In the genomic region with DNA sequence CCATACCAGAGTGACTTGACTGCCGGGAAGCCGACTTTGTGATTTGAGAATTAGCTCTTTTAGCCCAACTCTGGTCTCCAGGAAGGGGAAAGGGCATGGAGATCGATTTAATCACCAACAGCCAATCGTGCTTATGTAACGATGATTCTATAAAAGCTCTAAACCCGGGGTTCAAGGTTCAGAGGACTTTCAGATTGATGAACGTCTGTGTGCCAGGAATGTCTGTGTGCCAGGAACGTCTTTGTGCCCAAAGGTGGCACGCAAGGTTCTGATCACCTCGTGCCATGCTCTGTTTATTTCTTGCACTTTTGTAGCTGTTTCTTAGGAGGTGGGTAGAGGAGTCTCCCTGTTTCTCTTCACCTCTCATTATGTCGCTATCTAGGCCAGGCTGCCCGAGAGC, we compare ENCODE assay signal across 25 mouse cellular contexts. TPM values are rescaled to one million over a fixed set of nuclear protein-coding genes. Genes with fewer than 3 reads are reported as not detected.
"Had no signal": no experiment of that assay in that cellular context is flagged by ENCODE, and none has a peak within 500 bp of the region (broad histone marks: within the 10 kb centered on the region; RNA-seq: fewer than 3 reads in every experiment).

No protein-coding gene starts in this region.

- H3K4me3 ChIP-seq: intestine, embryonic 15.5 days; left cerebral cortex, adult 2 months; liver, embryonic 12.5 days; liver, embryonic 15.5 days; lung, embryonic 15.5 days; megakaryocyte, embryonic 14.5 days; midbrain, embryonic 10.5 days; midbrain, embryonic 13.5 days; myocyte; neural tube, embryonic 13.5 days had no signal

- H3K27ac ChIP-seq: intestine, embryonic 15.5 days; left cerebral cortex, adult 2 months; liver, embryonic 12.5 days; liver, embryonic 15.5 days; lung, embryonic 15.5 days; midbrain, embryonic 10.5 days; midbrain, embryonic 13.5 days; neural tube, embryonic 13.5 days; stomach, postnatal 0 days had no signal

- H3K9ac ChIP-seq: intestine, embryonic 15.5 days; liver, embryonic 12.5 days; liver, embryonic 15.5 days; lung, embryonic 15.5 days; midbrain, embryonic 13.5 days; neural tube, embryonic 13.5 days had no signal

- H3K9me3 ChIP-seq: intestine, embryonic 15.5 days; liver, embryonic 12.5 days; liver, embryonic 15.5 days; lung, embryonic 15.5 days; megakaryocyte, embryonic 14.5 days; midbrain, embryonic 10.5 days; midbrain, embryonic 13.5 days; neural tube, embryonic 13.5 days had no signal

- DNase-seq: layer of hippocampus, postnatal 36 days; lung, adult 18-20 months; lung, postnatal 10 days; lung, postnatal 36 days; thymus, adult 2 months; thymus, postnatal 14 days; thymus, postnatal 4 days had no signal

- H3K4me1 ChIP-seq: intestine, embryonic 15.5 days; liver, embryonic 12.5 days; liver, embryonic 15.5 days; lung, embryonic 15.5 days; midbrain, embryonic 13.5 days; neural tube, embryonic 13.5 days had no signal

- ATAC-seq: intestine, embryonic 15.5 days; liver, embryonic 12.5 days; midbrain, embryonic 13.5 days; midbrain, embryonic 16.5 days had no signal

- H3K27me3 ChIP-seq: intestine, embryonic 15.5 days; lung, embryonic 15.5 days; midbrain, embryonic 13.5 days; neural tube, embryonic 13.5 days had no signal

- H3K4me2 ChIP-seq: intestine, embryonic 15.5 days; liver, embryonic 12.5 days; liver, embryonic 15.5 days; lung, embryonic 15.5 days; midbrain, embryonic 13.5 days; neural tube, embryonic 13.5 days had no signal

- H3K36me3 ChIP-seq: intestine, embryonic 15.5 days; liver, embryonic 12.5 days; liver, embryonic 15.5 days; lung, embryonic 15.5 days; midbrain, embryonic 13.5 days; neural tube, embryonic 13.5 days had no signal

RNA-seq across cellular contexts. Expression of a gene that starts 18.4 kb away (rescaled TPM):
- total RNA-seq: layer of hippocampus, adult 8-10 months; layer of hippocampus, postnatal 10 days; layer of hippocampus, postnatal 36 days; left cerebral cortex, adult 2 months; left cerebral cortex, postnatal 10 days; left cerebral cortex, postnatal 36 days; monocyte, adult 5-6 weeks; neutrophil, adult 5-6 weeks had no signal
- polyA plus RNA-seq: liver, embryonic 15.5 days had no signal

RNA-seq across cellular contexts. Expression of a gene that starts 44.9 kb away (rescaled TPM):
- total RNA-seq: layer of hippocampus, postnatal 10 days; left cerebral cortex, postnatal 10 days; neutrophil, adult 5-6 weeks had no signal
